Mouse (Mus musculus) lung, embryonic 14.5 days (tissue): ENCODE results near the gene Tmem97. TPM values are rescaled to one million over a fixed set of nuclear protein-coding genes. Genes with fewer than 3 reads are reported as not detected.
A peak's percentile ranks its signal among the peaks of the same experiment; 100 is the strongest.

ENCODE experiments used
- ATAC-seq: fragments of 200-750 bp; cut with Nextera tagmentation; 2 replicates; pipeline ENCODE4 v1.8.0; 2017; ENCODE audit warnings: mild to moderate bottlenecking, moderate TSS enrichment, moderate library complexity; ENCODE audit not compliant: insufficient read depth
- DNase-seq: peaks from one replicate; pipeline ENCODE4 v3.0.0-alpha.2; 2015
- H3K27ac ChIP-seq: fragments of 300-500 bp; sonication (generic); 2 replicates; pipeline ENCODE4 v1.5.1; 2014; ENCODE audit warnings: low read depth, mild to moderate bottlenecking, moderate library complexity
- H3K27me3 ChIP-seq: fragments of 300-500 bp; sonication (generic); 2 replicates; pipeline ENCODE4 v1.6.1; 2014; ENCODE audit warnings: low read length, control low read depth; ENCODE audit not compliant: insufficient read depth
- H3K36me3 ChIP-seq: fragments of 300-500 bp; sonication (generic); 2 replicates; pipeline ENCODE4 v1.6.1; 2014; ENCODE audit warnings: control low read depth; ENCODE audit not compliant: insufficient read depth
- H3K4me1 ChIP-seq: fragments of 300-500 bp; sonication (generic); 2 replicates; pipeline ENCODE4 v1.6.1; 2014; ENCODE audit warnings: antibody characterized with exemption, control low read depth; ENCODE audit not compliant: insufficient read depth
- H3K4me2 ChIP-seq: fragments of 300-500 bp; sonication (generic); 2 replicates; pipeline ENCODE4 v1.6.1; 2014; ENCODE audit warnings: mild to moderate bottlenecking
- H3K4me3 ChIP-seq: fragments of 300-500 bp; sonication (generic); 2 replicates; pipeline ENCODE4 v1.5.1; 2014; ENCODE audit warnings: low read depth, low read length
- H3K9ac ChIP-seq: fragments of 300-500 bp; sonication (generic); 2 replicates; pipeline ENCODE4 v1.6.1; 2014
- H3K9me3 ChIP-seq: fragments of 300-500 bp; sonication (generic); 2 replicates; pipeline ENCODE4 v1.6.1; 2016; ENCODE audit warnings: low read depth, low read length, control low read depth
- CTCF ChIP-seq: IDR thresholded peaks from 2 replicates; pipeline ENCODE4 v1.5.1; 2016; ENCODE audit warnings: antibody characterized with exemption, low read depth
- WGBS: fragments of 180-500 bp; shearing (Covaris S2); extraction: QIAGEN DNeasy Blood & Tissue Kit; methylation state at CpG from one replicate; pipeline ENCODE4 v1.1.7; 2014; 5-methylcytosine and 5-hydroxymethylcytosine counted together
- polyA plus RNA-seq: library from polyadenylated mRNA; unstranded; fragments of >200 nt; fragmentation: Nextera tagmentation; extraction: Ambion mirVana; gene quantifications from 2 replicates; pipeline ENCODE4 v1.2.1, GENCODE M21; 2014

Tmem97 gene
- polyA plus RNA-seq, 1 experiment from 2014 or later = 102 TPM

GRCm38 (mm10) chr11:78499543-78499942, 51.0 kb downstream of the Tmem97 start:
- 0 out of 2 replicates have a peak, but pooled peaks cover 4% of the 10 kb centered on the region for H3K4me1 ChIP-seq
- H3K9ac ChIP-seq = no peak overlapping the region
- no peak overlapping the region for H3K4me3 ChIP-seq
- peaks cover 56% of the 10 kb centered on the region for H3K27me3 ChIP-seq
- no peak for DNase-seq
- WGBS = 34% methylated on average over 16 of the region's 16 CpGs
- no peak for TF ChIP-seq CTCF
- no peak overlapping the region for H3K4me2 ChIP-seq
- no peaks in the 10 kb centered on the region for H3K9me3 ChIP-seq
- no peak overlapping the region for H3K27ac ChIP-seq
- ATAC-seq = no peak
- no peaks in the 10 kb centered on the region for H3K36me3 ChIP-seq

- H3K4me1 ChIP-seq = 0 out of 2 replicates have a peak, but pooled peaks cover 4% of the 10 kb centered on the region
- 35% methylated on average over 7 of the region's 7 CpGs for WGBS
- H3K36me3 ChIP-seq = no peaks in the 10 kb centered on the region
- DNase-seq = no peak
- peak within 1 kb of the TSS; percentile 34; the same call in 1 of the 2 replicates for H3K9ac ChIP-seq
- ATAC-seq = no peak
- H3K4me3 ChIP-seq = peak within 1 kb of the TSS; percentile 50
- H3K27ac ChIP-seq = no peak within 1 kb of the TSS
- peak within 1 kb of the TSS; percentile 99 for H3K4me2 ChIP-seq
- H3K27me3 ChIP-seq = peaks cover 56% of the 10 kb centered on the region
- no peaks in the 10 kb centered on the region for H3K9me3 ChIP-seq
- TF ChIP-seq CTCF = no peak
These were observed 51.6 kb downstream of the Tmem97 start, which contains the start of gene Vtn for GRCm38 (mm10) chr11:78499004-78499403. Vtn (plus strand) TSS chr11:78499091.

- peak; percentile 94 for ATAC-seq
- Histone ChIP-seq H3K36me3 (no peaks in the 10 kb centered on the region), H3K9me3 (no peaks in the 10 kb centered on the region), H3K4me1 (0 out of 2 replicates have a peak, but pooled peaks cover 4% of the 10 kb centered on the region), H3K27ac (no peak within 1 kb of the TSS), H3K27me3 (peaks cover 56% of the 10 kb centered on the region), H3K4me3 (peak within 1 kb of the TSS; percentile 50), H3K9ac (peak within 1 kb of the TSS; percentile 41), H3K4me2 (peak within 1 kb of the TSS; percentile 99)
- peak; percentile 98 for DNase-seq
- TF ChIP-seq CTCF = 0 out of 2 replicates have a peak, but pooled peaks have one; percentile 15
- 3% methylated on average over 36 of the region's 36 CpGs for WGBS
These were observed 52.7 kb downstream of the Tmem97 start, which contains the start of gene Sarm1 for GRCm38 (mm10) chr11:78497544-78498522. Sarm1 (minus strand) TSS chr11:78497754.

GRCm38 (mm10) chr11:78497071-78497541, 53.5 kb downstream of the Tmem97 start:
- Histone ChIP-seq H3K4me3 (peak overlapping the region; percentile 50), H3K9me3 (no peaks in the 10 kb centered on the region), H3K27me3 (peaks cover 56% of the 10 kb centered on the region), H3K27ac (no peak overlapping the region), H3K4me1 (0 out of 2 replicates have a peak, but pooled peaks cover 4% of the 10 kb centered on the region), H3K36me3 (no peaks in the 10 kb centered on the region), H3K9ac (peak overlapping the region; percentile 41), H3K4me2 (peak overlapping the region; percentile 99)
- no peak for TF ChIP-seq CTCF
- peak; percentile 51 for ATAC-seq
- under 1% methylated on average over 44 of the region's 44 CpGs for WGBS
- peak; percentile 42 for DNase-seq

DNA sequence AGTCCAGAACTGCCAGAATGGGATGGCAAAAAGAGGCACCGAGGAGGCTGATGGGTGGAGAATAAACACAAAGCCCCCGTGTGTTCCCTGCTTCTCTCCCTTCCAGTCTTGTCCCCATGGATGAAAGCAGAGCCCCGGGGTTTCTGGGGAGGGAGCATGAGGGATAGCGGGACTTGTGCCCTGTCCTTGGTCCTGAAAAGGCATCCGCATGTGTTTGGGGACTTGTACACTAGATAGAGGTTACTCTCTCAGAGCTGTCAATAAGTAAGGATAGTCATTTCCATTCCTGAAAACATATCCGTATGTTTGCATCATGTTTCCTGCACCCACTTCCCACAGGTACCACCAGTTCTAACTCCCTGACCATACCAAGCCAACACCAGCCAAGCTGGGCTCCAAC, 54.7 kb downstream of the Tmem97 start:
- DNase-seq (peak; percentile 87), ATAC-seq (no peak)
- TF ChIP-seq CTCF = no peak
- H3K4me3 ChIP-seq = no peak overlapping the region
- no peak overlapping the region for H3K27ac ChIP-seq
- H3K9ac ChIP-seq = no peak overlapping the region
- 4% methylated on average over 6 of the region's 6 CpGs for WGBS
- 0 out of 2 replicates have a peak, but pooled peaks cover 4% of the 10 kb centered on the region for H3K4me1 ChIP-seq
- H3K36me3 ChIP-seq = no peaks in the 10 kb centered on the region
- no peaks in the 10 kb centered on the region for H3K9me3 ChIP-seq
- peaks cover 65% of the 10 kb centered on the region for H3K27me3 ChIP-seq
- no peak overlapping the region for H3K4me2 ChIP-seq

Other genes with a start within 250 kb of the Tmem97 start
- 54.2 and 59.8 TPM in 2 replicates for gene Spag5, start 249.2 kb downstream of the Tmem97 start, polyA plus RNA-seq
- 4.4 and 5.0 TPM in 2 replicates for gene Aldoc, start 227.8 kb downstream of the Tmem97 start, polyA plus RNA-seq
- gene Pigs, start 222.4 kb downstream of the Tmem97 start, polyA plus RNA-seq = 69.9 and 76.0 TPM in 2 replicates
- gene Unc119, start 207.3 kb downstream of the Tmem97 start, polyA plus RNA-seq = 36.8 and 43.1 TPM in 2 replicates
- gene Foxn1, start 164.2 kb downstream of the Tmem97 start, polyA plus RNA-seq = not detected in 2 replicates
- gene Slc13a2, start 128.6 kb downstream of the Tmem97 start, polyA plus RNA-seq = not detected in 2 replicates
- gene Slc46a1, start 85.1 kb downstream of the Tmem97 start, polyA plus RNA-seq = 13.5 and 14.3 TPM in 2 replicates
- gene Sarm1, start 53.0 kb downstream of the Tmem97 start, polyA plus RNA-seq = 1.2 and 1.4 TPM in 2 replicates
- gene Vtn, start 51.7 kb downstream of the Tmem97 start, polyA plus RNA-seq = 0.20 and 0.50 TPM in 2 replicates
- not detected in 2 replicates for gene Sebox, start 47.3 kb downstream of the Tmem97 start, polyA plus RNA-seq
- 47.0 and 53.3 TPM in 2 replicates for gene Tmem199, start 38.6 kb downstream of the Tmem97 start, polyA plus RNA-seq
- gene Poldip2, start 38.6 kb downstream of the Tmem97 start, polyA plus RNA-seq = 148 and 153 TPM in 2 replicates
- 82.9 and 85.2 TPM in 2 replicates for gene Tnfaip1, start 14.4 kb downstream of the Tmem97 start, polyA plus RNA-seq
- gene Ift20, start 14.4 kb downstream of the Tmem97 start, polyA plus RNA-seq = 119 and 134 TPM in 2 replicates
- 14.5 and 15.9 TPM in 2 replicates for gene Nlk, start 146.6 kb upstream of the Tmem97 start, polyA plus RNA-seq
- 42.4 and 48.0 TPM in 2 replicates for gene Ccnq, start 201.0 kb upstream of the Tmem97 start, polyA plus RNA-seq